Mouse (Mus musculus): ENCODE measurements around the gene Fmod. TPM values are rescaled to one million over a fixed set of nuclear protein-coding genes. Genes with fewer than 3 reads are reported as not detected.

Fmod gene
- polyA plus RNA-seq, 1 experiment from 2014 or later, result 23.3 TPM

DNA sequence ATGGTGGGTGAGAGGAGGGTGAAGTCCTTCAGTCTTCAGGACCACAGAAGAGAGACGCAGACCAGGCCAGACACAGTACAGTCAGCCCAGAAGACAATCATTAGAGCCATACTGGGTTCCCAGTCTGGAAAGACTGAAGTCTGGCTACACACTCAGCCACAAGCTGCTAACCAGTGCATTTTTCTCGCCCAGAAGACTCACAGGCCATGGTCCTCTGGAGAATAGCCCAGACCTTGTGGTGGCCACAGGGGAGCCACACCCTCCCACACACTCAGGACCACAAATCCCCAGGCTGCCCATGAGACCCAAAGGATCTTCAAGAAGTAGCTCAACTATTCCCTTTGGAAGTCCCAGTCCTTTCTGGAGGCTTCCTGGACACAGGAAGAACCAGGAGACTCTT is 2.3 kb downstream of the Fmod start:
- Histone ChIP-seq H3K27me3 (no peaks in the 10 kb centered on the region), H3K4me3 (no peak overlapping the region), H3K27ac (no peak overlapping the region), H3K4me2 (no peak overlapping the region), H3K4me1 (replicated peaks) (peaks cover 27% of the 10 kb centered on the region), H3K9ac (no peak overlapping the region), H3K36me3 (no peaks in the 10 kb centered on the region), H3K9me3 (replicated peaks) (no peaks in the 10 kb centered on the region)
- no peak for ATAC-seq (replicated peaks; ENCODE audit: insufficient number of reproducible peaks, insufficient read depth, low FRiP score, low read depth)
- 83% methylated on average over 2 of the region's 2 CpGs for WGBS

DNA sequence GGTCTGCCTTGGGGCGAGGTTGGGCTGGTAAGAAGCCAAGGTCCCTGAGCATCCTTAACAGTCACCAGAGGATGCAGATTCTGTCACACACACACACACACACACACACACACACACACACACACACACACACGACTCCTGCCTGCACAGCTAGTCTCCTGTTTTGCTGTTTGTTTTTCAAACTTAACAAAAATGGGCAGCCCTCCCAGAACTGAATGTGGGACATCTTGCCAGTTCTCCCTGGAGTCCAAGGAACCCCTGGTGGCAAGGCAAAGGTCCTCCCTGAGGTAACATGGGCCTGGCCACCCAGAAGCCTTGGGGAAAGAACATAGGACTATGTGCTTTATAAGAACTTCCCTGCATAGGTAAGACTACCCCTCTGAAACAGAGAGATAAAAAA is 4.8 kb downstream of the Fmod start:
- Histone ChIP-seq H3K4me2 (no peak overlapping the region), H3K9me3 (replicated peaks) (no peaks in the 10 kb centered on the region), H3K9ac (no peak overlapping the region), H3K36me3 (no peaks in the 10 kb centered on the region), H3K4me3 (no peak overlapping the region), H3K4me1 (replicated peaks) (peaks cover 24% of the 10 kb centered on the region), H3K27ac (no peak overlapping the region), H3K27me3 (no peaks in the 10 kb centered on the region)
- 65% methylated on average over 2 of the region's 2 CpGs for WGBS
- no peak for ATAC-seq (replicated peaks; ENCODE audit: insufficient number of reproducible peaks, insufficient read depth, low FRiP score, low read depth)

DNA sequence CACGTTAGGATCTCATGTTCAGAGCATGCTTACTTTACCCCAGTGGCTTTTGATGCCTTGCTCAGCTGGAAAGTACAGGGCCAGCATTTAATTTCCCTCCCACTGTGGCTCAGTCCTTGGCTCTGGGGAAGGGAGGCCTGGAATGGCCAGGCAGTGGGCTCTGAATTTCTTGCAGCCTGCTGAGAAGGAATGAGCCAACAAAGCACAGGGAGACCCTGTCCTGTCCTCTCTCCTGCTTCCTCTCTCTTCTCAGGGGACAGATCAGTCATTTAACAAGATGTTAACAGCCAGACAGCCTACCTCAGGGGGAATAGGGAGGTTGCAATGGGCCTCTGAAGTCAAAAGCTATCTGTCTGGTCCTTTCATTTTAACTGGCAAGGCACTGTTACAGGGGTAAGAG is 5.3 kb downstream of the Fmod start:
- WGBS, result 64% methylated on average over 1 of the region's 1 CpGs
- H3K9ac ChIP-seq, result no peak overlapping the region
- H3K4me3 ChIP-seq, result no peak overlapping the region
- no peaks in the 10 kb centered on the region for H3K27me3 ChIP-seq
- H3K36me3 ChIP-seq, result no peaks in the 10 kb centered on the region
- no peak overlapping the region for H3K27ac ChIP-seq
- no peak overlapping the region for H3K4me2 ChIP-seq
- ATAC-seq (replicated peaks; ENCODE audit: insufficient number of reproducible peaks, insufficient read depth, low FRiP score, low read depth), result no peak
- H3K9me3 ChIP-seq (replicated peaks), result no peaks in the 10 kb centered on the region
- peaks cover 20% of the 10 kb centered on the region for H3K4me1 ChIP-seq (replicated peaks)

DNA sequence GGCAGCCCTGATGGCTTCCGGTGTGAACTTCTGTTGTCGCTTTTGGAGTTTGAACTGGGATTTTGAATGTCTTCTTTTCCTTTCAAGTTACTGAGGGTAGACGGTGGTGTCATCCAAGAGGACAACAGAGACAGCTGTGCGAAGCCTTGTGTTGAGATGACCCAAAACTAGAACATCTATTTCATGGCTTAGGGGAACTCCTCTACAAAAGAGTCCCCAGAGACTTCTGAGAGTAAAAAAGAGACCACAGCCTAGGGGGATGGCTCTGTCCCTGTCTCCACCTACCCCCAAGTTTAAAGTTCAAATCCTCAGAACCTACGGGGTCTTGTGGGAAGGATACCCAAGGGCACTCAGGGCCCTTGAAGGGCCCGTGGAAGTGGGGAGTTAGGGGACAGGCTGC is 7.8 kb downstream of the Fmod start:
- H3K4me3 ChIP-seq, result no peak overlapping the region
- no peaks in the 10 kb centered on the region for H3K36me3 ChIP-seq
- no peak overlapping the region for H3K4me2 ChIP-seq
- H3K27me3 ChIP-seq, result no peaks in the 10 kb centered on the region
- peaks cover 19% of the 10 kb centered on the region for H3K4me1 ChIP-seq (replicated peaks)
- H3K9ac ChIP-seq, result no peak overlapping the region
- H3K9me3 ChIP-seq (replicated peaks), result no peaks in the 10 kb centered on the region
- no peak for ATAC-seq (replicated peaks; ENCODE audit: insufficient number of reproducible peaks, insufficient read depth, low FRiP score, low read depth)
- 85% methylated on average over 6 of the region's 6 CpGs for WGBS
- no peak overlapping the region for H3K27ac ChIP-seq

DNA sequence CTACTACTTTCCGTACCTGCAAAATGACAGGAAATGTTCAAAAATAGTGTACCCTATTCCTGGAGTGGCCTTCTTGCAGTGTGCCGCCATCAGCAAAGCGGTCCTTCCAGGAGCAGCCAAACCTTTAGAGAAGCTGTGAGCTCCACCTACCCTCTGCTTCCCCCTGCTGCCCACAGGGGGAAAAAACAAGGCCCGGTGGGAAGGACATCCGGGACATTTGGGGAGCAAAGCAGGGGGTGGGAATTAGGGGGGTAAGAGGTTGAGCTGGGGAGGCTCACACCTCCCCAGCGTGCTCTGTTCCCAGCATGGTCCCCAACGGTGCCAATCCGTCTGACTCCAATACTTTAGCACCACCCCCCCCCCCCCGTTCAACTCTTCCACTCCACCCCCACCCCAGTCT is 8.9 kb downstream of the Fmod start:
- peak; percentile 54 for ATAC-seq (replicated peaks; ENCODE audit: insufficient number of reproducible peaks, insufficient read depth, low FRiP score, low read depth)
- H3K27me3 ChIP-seq, result 0 out of 2 replicates have a peak, but pooled peaks cover 5% of the 10 kb centered on the region
- peak overlapping the region; percentile 34 for H3K4me3 ChIP-seq
- H3K4me1 ChIP-seq (replicated peaks), result peaks cover 19% of the 10 kb centered on the region
- WGBS, result 2% methylated on average over 7 of the region's 9 CpGs
- H3K9me3 ChIP-seq (replicated peaks), result no peaks in the 10 kb centered on the region
- H3K4me2 ChIP-seq, result peak overlapping the region; percentile 61
- H3K27ac ChIP-seq, result no peak overlapping the region
- H3K9ac ChIP-seq, result peak overlapping the region; percentile 42; the same call in 1 of the 2 replicates
- H3K36me3 ChIP-seq, result no peaks in the 10 kb centered on the region

DNA sequence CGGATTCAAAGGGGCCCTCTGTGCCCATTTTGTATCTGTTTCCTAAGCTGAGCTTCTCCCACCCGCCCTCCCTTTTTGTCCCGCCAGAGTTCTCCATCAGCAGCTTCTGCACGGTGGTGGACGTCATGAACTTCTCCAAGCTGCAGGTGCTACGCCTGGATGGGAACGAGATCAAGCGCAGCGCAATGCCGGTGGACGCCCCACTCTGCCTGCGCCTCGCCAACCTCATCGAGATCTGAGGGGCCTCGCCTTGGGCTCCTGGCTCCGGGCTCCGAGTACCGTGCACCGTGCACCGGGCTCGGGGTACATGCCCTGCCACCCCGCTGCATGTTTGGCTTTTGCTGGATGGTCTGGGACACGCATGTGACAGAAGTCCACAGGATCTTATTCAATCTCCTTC is 9.3 kb downstream of the Fmod start:
- Histone ChIP-seq H3K4me2 (peak overlapping the region; percentile 61), H3K4me1 (replicated peaks) (peaks cover 19% of the 10 kb centered on the region), H3K27ac (no peak overlapping the region), H3K9me3 (replicated peaks) (no peaks in the 10 kb centered on the region), H3K27me3 (0 out of 2 replicates have a peak, but pooled peaks cover 5% of the 10 kb centered on the region), H3K4me3 (peak overlapping the region; percentile 34; the same call in 1 of the 2 replicates), H3K9ac (0 out of 2 replicates have a peak overlapping the region, but pooled peaks have one; percentile 42), H3K36me3 (no peaks in the 10 kb centered on the region)
- no peak for ATAC-seq (replicated peaks; ENCODE audit: insufficient number of reproducible peaks, insufficient read depth, low FRiP score, low read depth)
- 28% methylated on average over 23 of the region's 23 CpGs for WGBS

DNA sequence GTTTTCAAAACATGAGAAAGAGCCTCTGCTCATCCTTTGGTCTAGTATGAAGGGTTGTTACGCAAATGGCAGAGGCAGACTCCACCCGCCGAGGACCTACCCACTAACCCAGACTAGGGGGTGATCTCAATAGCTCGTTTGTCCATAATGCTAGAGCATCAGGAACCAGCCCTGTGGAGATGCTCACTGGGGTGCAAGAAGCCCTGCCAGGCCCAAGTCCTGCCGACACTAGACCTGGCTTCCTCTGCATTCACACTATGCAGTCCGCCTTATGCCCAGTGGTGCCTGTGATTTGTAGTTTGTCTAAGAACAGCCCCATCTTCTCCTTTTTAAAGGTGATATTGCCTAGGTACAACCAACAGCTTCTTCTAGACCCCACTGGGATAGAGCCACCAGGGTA is 10.4 kb downstream of the Fmod start:
- Histone ChIP-seq H3K9ac (no peak overlapping the region), H3K4me1 (replicated peaks) (peaks cover 16% of the 10 kb centered on the region), H3K4me2 (no peak overlapping the region), H3K9me3 (replicated peaks) (no peaks in the 10 kb centered on the region), H3K27me3 (0 out of 2 replicates have a peak, but pooled peaks cover 5% of the 10 kb centered on the region), H3K27ac (no peak overlapping the region), H3K4me3 (no peak overlapping the region), H3K36me3 (no peaks in the 10 kb centered on the region)
- no peak for ATAC-seq (replicated peaks; ENCODE audit: insufficient number of reproducible peaks, insufficient read depth, low FRiP score, low read depth)
- WGBS, result 81% methylated on average over 6 of the region's 6 CpGs

DNA sequence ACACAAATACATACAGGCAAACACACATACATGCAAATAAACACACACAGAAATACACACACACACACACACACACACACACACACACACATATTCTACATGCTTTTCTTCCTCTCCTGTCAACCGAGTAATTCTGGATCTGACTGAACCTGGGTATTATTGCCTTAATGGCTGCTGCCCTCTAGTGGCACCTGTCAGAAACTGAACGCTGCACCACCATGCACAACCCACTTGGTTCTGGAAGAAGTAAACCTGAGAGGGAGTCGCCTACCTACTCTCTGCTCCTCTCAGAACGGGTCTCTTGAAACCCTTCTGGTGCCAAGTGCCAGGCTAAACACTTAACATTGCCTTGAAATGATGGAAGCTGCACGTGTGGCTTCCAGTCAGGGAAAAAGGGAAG is 11.7 kb downstream of the Fmod start:
- Histone ChIP-seq H3K4me1 (replicated peaks) (peaks cover 8% of the 10 kb centered on the region; the same call in 1 of the 2 replicates), H3K4me3 (no peak overlapping the region), H3K36me3 (no peaks in the 10 kb centered on the region), H3K9me3 (replicated peaks) (no peaks in the 10 kb centered on the region), H3K4me2 (no peak overlapping the region), H3K27me3 (0 out of 2 replicates have a peak, but pooled peaks cover 5% of the 10 kb centered on the region), H3K9ac (no peak overlapping the region), H3K27ac (no peak overlapping the region)
- no peak; the same call in 1 of the 2 replicates for ATAC-seq (replicated peaks; ENCODE audit: insufficient number of reproducible peaks, insufficient read depth, low FRiP score, low read depth)
- WGBS, result 2% methylated on average over 5 of the region's 5 CpGs

DNA sequence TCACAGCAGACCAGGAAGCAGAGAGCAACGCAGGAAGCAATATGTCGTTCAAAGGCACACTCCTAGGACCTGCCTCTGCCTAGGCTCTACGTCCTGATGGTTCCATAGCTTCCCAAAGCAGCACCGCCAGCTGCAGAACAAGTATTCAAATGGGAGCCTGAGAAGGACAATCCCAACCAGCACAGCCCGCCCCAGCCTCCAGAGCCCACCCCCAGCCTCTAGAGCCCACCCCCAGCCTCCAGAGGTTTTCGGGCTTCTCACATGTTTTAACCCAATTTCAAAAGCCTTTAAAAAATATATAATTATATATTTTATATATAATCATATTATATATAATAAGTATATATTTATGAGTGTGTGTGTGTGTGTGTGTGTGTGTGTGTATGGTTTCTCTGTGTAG is 12.5 kb downstream of the Fmod start:
- H3K9me3 ChIP-seq (replicated peaks), result no peaks in the 10 kb centered on the region
- H3K4me2 ChIP-seq, result no peak overlapping the region
- no peak overlapping the region for H3K4me3 ChIP-seq
- no peak overlapping the region for H3K27ac ChIP-seq
- 55% methylated on average over 6 of the region's 6 CpGs for WGBS
- peaks cover 8% of the 10 kb centered on the region; the same call in 1 of the 2 replicates for H3K4me1 ChIP-seq (replicated peaks)
- 0 out of 2 replicates have a peak, but pooled peaks cover 5% of the 10 kb centered on the region for H3K27me3 ChIP-seq
- ATAC-seq (replicated peaks; ENCODE audit: insufficient number of reproducible peaks, insufficient read depth, low FRiP score, low read depth), result no peak
- no peaks in the 10 kb centered on the region for H3K36me3 ChIP-seq
- no peak overlapping the region for H3K9ac ChIP-seq

DNA sequence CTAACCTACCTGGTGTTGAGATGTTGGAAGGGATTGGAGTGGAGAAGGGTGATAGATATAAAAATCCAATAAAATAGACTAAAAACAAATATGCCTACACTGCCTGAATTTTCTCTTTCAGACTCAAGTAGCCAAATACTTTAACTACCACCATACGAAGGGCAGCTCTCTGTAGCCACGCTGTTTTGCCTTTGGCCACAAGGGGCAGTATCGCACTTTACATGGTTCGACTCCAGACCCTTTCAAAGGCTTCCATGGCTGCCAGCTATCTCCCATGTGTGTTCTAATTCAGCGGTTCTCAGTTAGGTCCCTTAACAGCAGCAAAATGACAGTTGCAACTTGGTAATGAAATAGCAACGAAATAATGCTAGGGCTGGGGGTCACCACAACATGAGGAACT is 16.2 kb downstream of the Fmod start:
- Histone ChIP-seq H3K4me1 (replicated peaks) (peaks cover 10% of the 10 kb centered on the region; the same call in 1 of the 2 replicates), H3K4me2 (no peak overlapping the region), H3K36me3 (no peaks in the 10 kb centered on the region), H3K27ac (no peak overlapping the region), H3K9me3 (replicated peaks) (no peaks in the 10 kb centered on the region), H3K4me3 (no peak overlapping the region), H3K9ac (no peak overlapping the region), H3K27me3 (0 out of 2 replicates have a peak, but pooled peaks cover 5% of the 10 kb centered on the region)
- 0 out of 2 replicates have a peak, but pooled peaks have one; percentile 47 for ATAC-seq (replicated peaks; ENCODE audit: insufficient number of reproducible peaks, insufficient read depth, low FRiP score, low read depth)
- WGBS, result 7% methylated on average over 6 of the region's 6 CpGs

DNA sequence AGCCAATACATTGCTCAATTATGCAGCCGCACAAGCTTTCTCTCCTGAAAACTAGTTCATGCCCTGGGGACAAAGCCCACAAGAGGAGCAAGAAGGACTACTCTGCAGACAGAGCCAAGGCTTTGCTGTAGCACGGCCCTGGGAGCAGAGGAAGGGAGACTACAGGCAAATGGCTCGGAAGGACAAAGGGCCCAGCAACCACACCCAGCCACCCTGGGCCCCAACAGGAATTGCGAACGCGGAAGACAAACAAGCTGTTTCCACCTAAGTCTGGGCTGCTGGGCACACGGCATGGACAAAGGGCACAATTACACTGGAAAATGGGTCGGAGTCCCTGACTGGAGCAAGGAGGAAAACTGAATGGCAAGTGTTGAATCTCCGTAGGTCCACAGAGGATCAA is 18.0 kb downstream of the Fmod start:
- H3K27me3 ChIP-seq, result 0 out of 2 replicates have a peak, but pooled peaks cover 2% of the 10 kb centered on the region
- no peak overlapping the region for H3K9ac ChIP-seq
- no peaks in the 10 kb centered on the region for H3K9me3 ChIP-seq (replicated peaks)
- WGBS, result 67% methylated on average over 9 of the region's 9 CpGs
- no peak overlapping the region for H3K4me3 ChIP-seq
- no peak overlapping the region for H3K27ac ChIP-seq
- no peak overlapping the region for H3K4me2 ChIP-seq
- H3K36me3 ChIP-seq, result no peaks in the 10 kb centered on the region
- H3K4me1 ChIP-seq (replicated peaks), result peaks cover 10% of the 10 kb centered on the region
- ATAC-seq (replicated peaks; ENCODE audit: insufficient number of reproducible peaks, insufficient read depth, low FRiP score, low read depth), result no peak

DNA sequence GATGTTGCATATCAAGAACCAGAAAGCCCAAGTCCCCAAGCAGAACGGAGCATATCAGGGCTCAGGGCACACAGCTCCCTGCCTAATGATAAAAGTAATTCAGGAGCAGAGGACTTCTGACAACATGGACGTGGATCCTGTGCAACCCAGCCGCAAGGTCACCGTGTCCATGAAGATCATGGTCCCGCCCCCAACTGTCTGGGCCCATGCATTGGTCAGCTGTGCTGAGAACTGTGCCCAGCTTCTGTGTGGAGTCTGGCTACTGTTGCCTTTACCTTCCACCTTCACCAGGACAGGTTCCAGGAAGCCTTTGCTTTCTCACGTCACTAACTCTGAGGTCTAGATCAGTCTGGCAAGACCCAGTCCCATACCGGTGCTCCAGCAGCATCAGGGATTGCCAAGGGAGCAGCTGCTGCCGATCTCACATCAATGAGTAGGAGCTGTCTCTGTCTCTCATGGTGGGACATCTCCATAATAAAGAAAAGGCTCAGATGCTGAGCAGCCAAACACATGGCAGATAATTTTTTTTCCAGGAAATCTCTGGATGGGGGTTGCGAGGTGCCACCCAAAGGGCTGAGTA is 18.7 kb downstream of the Fmod start:
- H3K9me3 ChIP-seq (replicated peaks), result no peaks in the 10 kb centered on the region
- H3K4me2 ChIP-seq, result no peak overlapping the region
- H3K4me3 ChIP-seq, result no peak overlapping the region

More for the DNA sequence above, 18.7 kb downstream of the Fmod start:
- WGBS, result 72% methylated on average over 9 of the region's 9 CpGs
- no peaks in the 10 kb centered on the region for H3K36me3 ChIP-seq
- no peak for ATAC-seq (replicated peaks; ENCODE audit: insufficient number of reproducible peaks, insufficient read depth, low FRiP score, low read depth)
- H3K27me3 ChIP-seq, result no peaks in the 10 kb centered on the region
- no peak overlapping the region for H3K27ac ChIP-seq
- H3K4me1 ChIP-seq (replicated peaks), result peaks cover 16% of the 10 kb centered on the region
- H3K9ac ChIP-seq, result no peak overlapping the region

All from heart, embryonic 15.5 days (tissue).